Mouse (Mus musculus) hindbrain, embryonic 13.5 days (tissue): ENCODE results near the gene Tsen2. TPM values are rescaled to one million over a fixed set of nuclear protein-coding genes. Genes with fewer than 3 reads are reported as not detected.

Experiments used
- ATAC-seq: fragments of 200-750 bp; cut with Nextera tagmentation; 2 replicates; pipeline ENCODE4 v1.8.0; 2017; ENCODE audit warnings: moderate TSS enrichment; ENCODE audit not compliant: low FRiP score
- H3K27ac ChIP-seq: fragments of 300-500 bp; sonication (generic); 2 replicates; pipeline ENCODE4 v1.5.1; 2015; ENCODE audit warnings: inconsistent platforms, mild to moderate bottlenecking, moderate library complexity
- H3K27me3 ChIP-seq: fragments of 300-500 bp; sonication (generic); 2 replicates; pipeline ENCODE4 v1.6.1; 2015; ENCODE audit warnings: mild to moderate bottlenecking, inconsistent platforms
- H3K36me3 ChIP-seq: fragments of 300-500 bp; sonication (generic); 2 replicates; pipeline ENCODE4 v1.6.1; 2015; ENCODE audit warnings: mild to moderate bottlenecking, inconsistent platforms
- H3K4me1 ChIP-seq: fragments of 300-500 bp; sonication (generic); replicated peaks from 2 replicates; pipeline ENCODE4 v1.6.1; 2015; ENCODE audit warnings: inconsistent platforms
- H3K4me2 ChIP-seq: fragments of 300-500 bp; sonication (generic); 2 replicates; pipeline ENCODE4 v1.6.1; 2015; ENCODE audit warnings: inconsistent platforms, mild to moderate bottlenecking, moderate library complexity
- H3K4me3 ChIP-seq: fragments of 300-500 bp; sonication (generic); 2 replicates; pipeline ENCODE4 v1.5.1; 2015; ENCODE audit warnings: mild to moderate bottlenecking, inconsistent platforms
- H3K9ac ChIP-seq: fragments of 300-500 bp; sonication (generic); 2 replicates; pipeline ENCODE4 v1.6.1; 2015; ENCODE audit warnings: mild to moderate bottlenecking, inconsistent platforms
- H3K9me3 ChIP-seq: fragments of 300-500 bp; sonication (generic); 2 replicates; pipeline ENCODE4 v1.6.1; 2016; ENCODE audit warnings: inconsistent platforms
- WGBS: fragments of 180-500 bp; shearing (Covaris S2); methylation state at CpG from one replicate; pipeline ENCODE4 v1.1.7; 2015; 5-methylcytosine and 5-hydroxymethylcytosine counted together
- polyA plus RNA-seq: library from polyadenylated mRNA; unstranded; fragments of >200 nt; fragmentation: Nextera tagmentation; extraction: Ambion mirVana; gene quantifications from 2 replicates; pipeline ENCODE4 v1.2.1, GENCODE M21; 2015

Gene Tsen2
- polyA plus RNA-seq, 1 experiment from 2014 or later: 30.1 TPM

- H3K9me3 ChIP-seq: no peaks in the 10 kb centered on the region
- no peak overlapping the region for H3K9ac ChIP-seq
- H3K27me3 ChIP-seq: no peaks in the 10 kb centered on the region
- peaks cover 87% of the 10 kb centered on the region for H3K36me3 ChIP-seq
- peak overlapping the region; percentile 10; the same call in 1 of the 2 replicates for H3K27ac ChIP-seq
- no peak overlapping the region for H3K4me2 ChIP-seq
- no peak for ATAC-seq
- H3K4me1 ChIP-seq: no peaks in the 10 kb centered on the region
- no peak overlapping the region for H3K4me3 ChIP-seq
Measured at GRCm38 (mm10) chr6:115613793-115614192, 69.3 kb downstream of the Tsen2 start.

GRCm38 (mm10) chr6:115615983-115616382 is 71.5 kb downstream of the Tsen2 start:
- Histone ChIP-seq H3K4me1 (no peaks in the 10 kb centered on the region), H3K36me3 (peaks cover 95% of the 10 kb centered on the region), H3K27me3 (no peaks in the 10 kb centered on the region), H3K4me3 (no peak overlapping the region), H3K4me2 (no peak overlapping the region), H3K27ac (no peak overlapping the region), H3K9ac (no peak overlapping the region), H3K9me3 (no peaks in the 10 kb centered on the region)
- ATAC-seq: no peak
- 91% methylated on average over 3 of the region's 3 CpGs for WGBS

- no peaks in the 10 kb centered on the region for H3K4me1 ChIP-seq
- no peak overlapping the region for H3K27ac ChIP-seq
- H3K36me3 ChIP-seq: peaks cover 100% of the 10 kb centered on the region
- no peaks in the 10 kb centered on the region for H3K27me3 ChIP-seq
- H3K4me3 ChIP-seq: no peak overlapping the region
- ATAC-seq: no peak
- H3K4me2 ChIP-seq: no peak overlapping the region
- H3K9ac ChIP-seq: no peak overlapping the region
- no peaks in the 10 kb centered on the region for H3K9me3 ChIP-seq
- WGBS: 92% methylated on average over 10 of the region's 10 CpGs
Measured at GRCm38 (mm10) chr6:115619818-115620217, 75.4 kb downstream of the Tsen2 start.

GRCm38 (mm10) chr6:115620942-115621341 is 76.5 kb downstream of the Tsen2 start:
- Histone ChIP-seq H3K9ac (no peak overlapping the region), H3K4me2 (no peak overlapping the region), H3K36me3 (peaks cover 100% of the 10 kb centered on the region), H3K4me3 (no peak overlapping the region), H3K4me1 (no peaks in the 10 kb centered on the region), H3K27ac (no peak overlapping the region), H3K27me3 (no peaks in the 10 kb centered on the region), H3K9me3 (no peaks in the 10 kb centered on the region)
- ATAC-seq: no peak
- 85% methylated on average over 1 of the region's 1 CpGs for WGBS

GRCm38 (mm10) chr6:115626121-115626520 is 81.7 kb downstream of the Tsen2 start:
- Histone ChIP-seq H3K27ac (no peak overlapping the region), H3K4me3 (no peak overlapping the region), H3K27me3 (no peaks in the 10 kb centered on the region), H3K9ac (no peak overlapping the region), H3K36me3 (peaks cover 92% of the 10 kb centered on the region), H3K4me2 (no peak overlapping the region), H3K4me1 (no peaks in the 10 kb centered on the region), H3K9me3 (no peaks in the 10 kb centered on the region)
- ATAC-seq: no peak
- WGBS: 96% methylated on average over 5 of the region's 5 CpGs

Other genes with a start within 250 kb of the Tsen2 start
- 0.30 and 0.45 TPM in 2 replicates for gene Pparg, start 183.7 kb upstream of the Tsen2 start, polyA plus RNA-seq
- 0.26 and 0.63 TPM in 2 replicates for gene Mkrn2os, start 47.9 kb downstream of the Tsen2 start, polyA plus RNA-seq
- gene Mkrn2, start 57.2 kb downstream of the Tsen2 start, polyA plus RNA-seq: 30.2 and 36.7 TPM in 2 replicates
- gene Raf1, start 132.0 kb downstream of the Tsen2 start, polyA plus RNA-seq: 147 and 149 TPM in 2 replicates
- gene Tmem40, start 217.7 kb downstream of the Tsen2 start, polyA plus RNA-seq: 1.6 and 1.7 TPM in 2 replicates
- gene Cand2, start 229.9 kb downstream of the Tsen2 start, polyA plus RNA-seq: 14.8 and 15.0 TPM in 2 replicates